Mouse (Mus musculus): ENCODE data around the gene Ccnb3. TPM values are rescaled to one million over a fixed set of nuclear protein-coding genes. Genes with fewer than 3 reads are reported as not detected.
"Not testable (repeated sequence)": the region's sequence is repeated elsewhere in the genome, so short reads cannot be mapped to it uniquely, and the experiment has no call there.

Gene Ccnb3
- total RNA-seq (2021) = under 1 TPM in 1 of 2 experiments, not detected in 1; 0.10 TPM
- long read RNA-seq, experiment 1 = 0 reads
- long read RNA-seq, experiment 2 = 0 reads

- no peak for DNase-seq
- intact Hi-C loops (cut with DNase I) = no loop called here
Observed at GRCm38 (mm10) chrX:7041519-7041918, at the start of gene Ccnb3. Gene Ccnb3, minus strand, starts transcription at chrX:7041619.

- intact Hi-C loops (cut with DNase I) = no loop called here
- no peak for DNase-seq
Observed at GRCm38 (mm10) chrX:7090323-7090722, 48.9 kb upstream of the Ccnb3 start.

- no peak for DNase-seq
- intact Hi-C loops (cut with DNase I) = no loop called here
Observed at GRCm38 (mm10) chrX:7085878-7086277, 44.5 kb upstream of the Ccnb3 start.

GRCm38 (mm10) chrX:7079820-7080429, 38.5 kb upstream of the Ccnb3 start:
- DNase-seq = no peak
- intact Hi-C loops (cut with DNase I) = no loop called here

- DNase-seq = no peak
- intact Hi-C loops (cut with DNase I) = no loop called here
Observed at GRCm38 (mm10) chrX:7068002-7068401, 26.6 kb upstream of the Ccnb3 start.

GRCm38 (mm10) chrX:7067219-7067618, 25.8 kb upstream of the Ccnb3 start, which contains the start of gene Akap4:
Gene Akap4, plus strand, starts transcription at chrX:7067519.
- DNase-seq = no peak
- intact Hi-C loops (cut with DNase I) = no loop called here

GRCm38 (mm10) chrX:7064109-7064508, 22.7 kb upstream of the Ccnb3 start:
- intact Hi-C loops (cut with DNase I) = no loop called here
- DNase-seq = no peak

- no peak for DNase-seq
- intact Hi-C loops (cut with DNase I) = no loop called here
Observed at GRCm38 (mm10) chrX:7057634-7058033, 16.2 kb upstream of the Ccnb3 start.

GRCm38 (mm10) chrX:7057056-7057455, 15.6 kb upstream of the Ccnb3 start:
- no peak for DNase-seq
- intact Hi-C loops (cut with DNase I) = no loop called here

GRCm38 (mm10) chrX:6983916-6984315, 57.5 kb downstream of the Ccnb3 start:
- intact Hi-C loops (cut with DNase I); DNase-seq: not testable (repeated sequence)

- DNase-seq = no peak
- intact Hi-C loops (cut with DNase I) = no loop called here
Observed at GRCm38 (mm10) chrX:6971956-6972355, 69.5 kb downstream of the Ccnb3 start.

- no peak for DNase-seq
- intact Hi-C loops (cut with DNase I) = no loop called here
Observed at GRCm38 (mm10) chrX:6968598-6968997, 72.8 kb downstream of the Ccnb3 start.

Other genes with a start within 250 kb of the Ccnb3 start
- not detected for gene Akap4, start 25.9 kb upstream of the Ccnb3 start, total RNA-seq (2021)